Mouse (Mus musculus): Measurements from ENCODE around the gene Zcchc8.

Gene Zcchc8

GRCm38 (mm10) chr5:123683377-123684220 lies 37.3 kb downstream of the Zcchc8 start:
- DNase-seq (ENCODE audit: low spot score in 2 of 2): peak; percentile 25 to 58

- no peak for DNase-seq (ENCODE audit: low spot score in 2 of 2)
Observed at GRCm38 (mm10) chr5:123683043-123683376, 37.9 kb downstream of the Zcchc8 start.

DNA sequence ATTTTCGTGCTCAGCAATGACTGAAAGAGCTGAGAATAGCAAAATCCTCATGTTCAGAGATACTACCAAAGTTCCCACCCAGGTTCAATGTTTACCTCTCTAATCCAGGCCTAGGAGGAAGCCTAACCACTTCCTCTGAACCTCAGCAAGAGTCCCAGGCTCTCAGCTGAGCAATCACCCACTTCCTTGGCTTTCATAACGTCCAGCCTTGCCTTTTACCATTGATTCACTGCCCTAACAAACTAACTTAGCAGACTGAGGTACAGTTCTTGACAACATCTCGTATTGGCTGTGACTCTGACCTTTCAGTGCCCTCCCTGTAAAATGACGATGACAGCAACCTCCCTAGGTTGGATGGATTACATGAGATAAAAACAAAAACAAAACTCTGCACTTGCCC lies 38.5 kb downstream of the Zcchc8 start:
- no peak for DNase-seq (ENCODE audit: low spot score in 2 of 2)

- DNase-seq (ENCODE audit: low spot score in 2 of 2): no peak
Observed at GRCm38 (mm10) chr5:123679546-123680263, 41.2 kb downstream of the Zcchc8 start.

- DNase-seq (ENCODE audit: low spot score in 2 of 2): no peak
Observed at GRCm38 (mm10) chr5:123679106-123679505, 41.8 kb downstream of the Zcchc8 start.

GRCm38 (mm10) chr5:123675717-123676116 lies 45.2 kb downstream of the Zcchc8 start:
- no peak for DNase-seq (ENCODE audit: low spot score in 2 of 2)

DNA sequence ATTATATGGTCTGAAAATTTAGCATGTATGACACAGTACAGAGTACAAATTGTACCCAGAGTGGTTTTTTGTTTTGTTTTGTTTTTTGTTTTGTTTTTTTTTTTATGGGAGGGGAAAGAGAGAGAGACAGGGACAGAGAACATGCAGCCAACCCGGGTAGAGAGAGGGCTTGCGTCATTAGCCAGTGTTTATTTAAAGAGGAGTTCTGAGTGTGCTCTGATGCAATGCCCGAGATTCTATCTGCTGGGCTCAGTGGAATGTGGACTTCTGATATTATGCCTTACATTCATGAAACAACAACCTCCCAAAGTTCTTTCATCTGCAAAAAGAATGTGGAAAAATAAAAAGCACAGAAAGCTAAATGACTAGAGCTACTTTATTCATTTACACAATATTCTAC lies 45.7 kb downstream of the Zcchc8 start:
- DNase-seq (ENCODE audit: low spot score in 2 of 2): no peak

GRCm38 (mm10) chr5:123671473-123671820 lies 49.5 kb downstream of the Zcchc8 start:
- no peak for DNase-seq (ENCODE audit: low spot score in 2 of 2)

DNA sequence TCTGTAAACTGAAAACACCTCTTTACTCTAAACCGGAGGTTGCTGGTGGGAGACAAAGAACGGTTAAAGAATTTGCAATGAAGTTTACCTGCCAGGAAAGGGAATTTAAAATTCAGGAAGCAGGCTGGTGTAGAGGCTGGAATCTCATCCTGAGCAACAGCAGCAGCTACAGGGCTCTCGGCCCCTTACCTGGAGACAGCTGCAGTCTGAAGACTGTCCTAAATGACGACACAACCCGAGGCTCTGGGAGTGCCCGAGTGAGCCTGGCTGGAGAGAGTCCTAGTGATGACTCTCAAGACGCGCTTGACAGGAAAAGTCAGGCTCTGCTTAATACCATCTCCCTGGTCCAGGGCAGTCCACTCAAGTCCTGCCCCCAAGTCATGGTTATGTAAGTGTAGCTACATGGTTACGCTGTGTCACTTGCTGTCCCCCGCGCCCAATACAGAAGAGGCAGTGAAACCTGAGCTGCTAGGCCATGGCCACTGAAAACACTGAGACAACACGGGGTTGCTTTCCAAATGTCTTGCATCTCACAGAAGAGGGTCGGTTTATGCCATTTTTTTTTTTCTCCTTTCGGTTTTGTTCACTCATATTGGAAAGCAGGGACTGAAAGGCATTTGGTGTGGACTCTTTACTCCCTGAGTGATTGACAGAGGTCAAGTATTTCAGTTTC lies 50.0 kb downstream of the Zcchc8 start:
- DNase-seq (ENCODE audit: low spot score in 2 of 2): no peak

DNA sequence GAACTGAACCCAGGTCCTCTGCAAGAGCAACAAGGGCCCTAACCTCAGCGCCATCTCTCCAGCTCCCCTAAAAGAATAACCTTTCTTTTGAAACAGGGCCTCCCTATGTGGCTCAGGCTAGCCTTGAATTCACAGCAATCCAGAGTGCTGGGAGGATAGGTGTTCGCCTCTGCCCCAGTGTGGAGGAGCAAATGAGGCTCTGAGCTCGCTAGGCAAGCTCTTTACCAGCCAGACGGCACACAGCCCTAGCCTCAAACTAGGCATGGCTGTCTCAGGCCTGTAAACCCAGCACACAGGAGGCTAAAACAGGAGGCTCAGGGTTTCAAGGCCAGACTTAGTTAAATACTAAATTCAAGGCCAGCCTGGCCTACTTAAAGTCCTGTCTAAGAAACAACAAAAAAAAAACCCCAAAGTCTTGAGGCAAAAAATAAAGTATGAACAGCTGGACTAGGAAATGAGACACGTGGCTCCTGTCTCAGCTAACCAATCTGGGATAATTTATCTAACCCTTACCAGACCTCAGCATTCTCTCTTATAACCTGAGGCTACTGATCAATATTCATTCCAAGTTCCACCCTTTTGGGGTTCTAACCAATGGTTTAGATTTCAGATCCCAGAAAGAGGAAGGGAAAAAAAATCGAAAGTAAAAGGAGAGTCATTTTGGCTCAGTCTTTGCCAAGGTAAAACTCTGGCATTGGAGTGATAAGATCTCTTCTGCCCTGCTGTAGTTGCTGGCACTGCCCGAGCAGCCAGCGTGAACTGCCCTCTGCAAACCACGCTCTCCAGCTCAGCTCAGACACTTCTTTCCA lies 50.7 kb downstream of the Zcchc8 start:
- DNase-seq (ENCODE audit: low spot score in 2 of 2): no peak

DNA sequence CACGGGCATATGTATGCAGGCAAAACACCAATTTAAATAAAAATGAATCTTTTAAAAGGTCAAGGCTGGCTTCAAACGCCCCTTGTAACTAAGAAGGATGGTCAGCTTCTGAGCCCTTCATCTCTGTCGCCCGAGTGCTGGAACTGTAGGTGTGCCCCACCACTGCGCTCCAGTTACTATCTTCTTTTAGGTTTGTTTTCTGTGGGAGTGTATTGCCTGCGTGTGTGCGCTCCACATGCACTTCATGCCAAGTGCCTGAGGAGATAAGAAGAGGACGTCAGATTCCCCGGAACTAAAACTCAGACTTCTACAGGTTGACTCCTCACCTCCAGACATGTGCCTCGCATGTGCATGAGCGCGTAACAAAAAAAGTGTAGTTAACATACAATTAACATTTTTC lies 53.0 kb downstream of the Zcchc8 start:
- no peak for DNase-seq (ENCODE audit: low spot score in 2 of 2)

- DNase-seq (ENCODE audit: low spot score in 2 of 2): no peak
Observed at GRCm38 (mm10) chr5:123665956-123666355, 54.9 kb downstream of the Zcchc8 start.

DNA sequence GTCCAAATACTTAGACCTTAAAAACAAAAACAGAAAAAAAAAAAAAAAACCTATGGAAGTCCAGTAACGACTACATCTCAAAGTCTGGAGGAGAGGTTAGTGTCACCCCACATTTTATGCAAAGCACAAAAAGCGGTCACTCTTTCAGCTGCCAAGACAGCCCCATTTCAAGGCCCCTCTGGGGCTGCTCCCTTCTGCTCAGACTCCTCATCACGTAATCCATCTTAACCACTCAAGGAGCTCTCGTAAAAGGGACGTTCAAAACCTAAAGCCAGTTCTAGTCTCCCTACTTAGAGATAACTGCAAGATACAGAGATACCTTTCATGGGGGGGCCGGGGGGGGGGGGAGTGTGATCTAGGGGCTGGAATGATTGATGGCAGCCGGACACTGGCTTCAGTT lies 56.6 kb downstream of the Zcchc8 start:
- no peak for DNase-seq (ENCODE audit: low spot score in 2 of 2)

DNA sequence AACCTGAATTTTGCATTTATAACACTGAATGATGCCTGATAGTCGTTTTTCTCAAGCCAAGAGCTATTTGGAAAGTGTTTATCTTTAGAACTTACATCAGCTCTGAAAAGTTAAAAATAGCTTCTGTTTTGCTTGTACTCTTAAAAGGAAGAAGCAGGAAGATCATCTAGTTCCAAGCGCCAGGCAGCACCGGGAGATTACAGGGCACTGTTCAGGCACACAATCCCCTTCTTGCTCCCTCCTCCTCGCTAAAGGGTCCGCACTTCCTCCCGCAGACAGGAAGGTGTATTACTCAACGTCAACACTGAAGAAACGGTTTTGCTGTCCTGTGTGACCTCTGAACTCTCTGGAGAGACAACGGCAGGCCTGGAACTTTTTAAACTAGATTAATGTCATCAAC lies 58.8 kb downstream of the Zcchc8 start:
- no peak for DNase-seq (ENCODE audit: low spot score in 2 of 2)

GRCm38 (mm10) chr5:123661602-123662001 lies 59.3 kb downstream of the Zcchc8 start:
- no peak for DNase-seq (ENCODE audit: low spot score in 2 of 2)

GRCm38 (mm10) chr5:123657651-123658050 lies 63.2 kb downstream of the Zcchc8 start:
- no peak for DNase-seq (ENCODE audit: low spot score in 2 of 2)

- no peak for DNase-seq (ENCODE audit: low spot score in 2 of 2)
Observed at GRCm38 (mm10) chr5:123654937-123655336, 66.0 kb downstream of the Zcchc8 start.

- no peak for DNase-seq (ENCODE audit: low spot score in 2 of 2)
Observed at GRCm38 (mm10) chr5:123653287-123653801, 67.6 kb downstream of the Zcchc8 start.

- no peak for DNase-seq (ENCODE audit: low spot score in 2 of 2)
Observed at GRCm38 (mm10) chr5:123650825-123651224, 70.1 kb downstream of the Zcchc8 start.

Measured in cerebellum, postnatal 4 days (tissue).